Mouse (Mus musculus) kidney, adult 2 months (tissue): ENCODE data around the gene Prkg1. TPM values are rescaled to one million over a fixed set of nuclear protein-coding genes. Genes with fewer than 3 reads are reported as not detected.

ENCODE experiments used
- DNase-seq: peaks from one replicate; pipeline ENCODE4 v3.0.0; 2021
- H3K27ac ChIP-seq: fragments of 200-500 bp; 2 replicates; pipeline ENCODE4 v1.5.1; 2012; ENCODE audit warnings: low read depth, low read length, control low read depth, inconsistent platforms; ENCODE audit not compliant: insufficient read depth
- H3K27me3 ChIP-seq: fragments of 200-500 bp; replicated peaks from 2 replicates; pipeline ENCODE4 v1.6.1; 2012; ENCODE audit warnings: mild to moderate bottlenecking, moderate library complexity, low read length, inconsistent platforms; ENCODE audit not compliant: control insufficient read depth, insufficient read depth
- H3K36me3 ChIP-seq: fragments of 200-500 bp; 2 replicates; pipeline ENCODE4 v1.6.1; 2012; ENCODE audit warnings: mild to moderate bottlenecking, moderate library complexity, low read length, inconsistent platforms; ENCODE audit not compliant: control insufficient read depth, insufficient read depth
- H3K4me1 ChIP-seq: fragments of 200-500 bp; 2 replicates; pipeline ENCODE4 v1.6.1; 2011; ENCODE audit warnings: low read length; ENCODE audit not compliant: control insufficient read depth, insufficient read depth
- H3K4me3 ChIP-seq: fragments of 200-500 bp; 2 replicates; pipeline ENCODE4 v1.5.1; 2011; ENCODE audit warnings: mild to moderate bottlenecking, low read depth, low read length, control low read depth; ENCODE audit not compliant: insufficient read depth
- CTCF ChIP-seq: fragments of 200-500 bp; conservative IDR thresholded peaks from 2 replicates; pipeline ENCODE4 v1.5.1; 2011; ENCODE audit warnings: low read depth, mild to moderate bottlenecking, control low read depth, low read length, moderate library complexity, mixed read lengths; ENCODE audit not compliant: insufficient read depth, insufficient read length
- POLR2A ChIP-seq: fragments of 200-500 bp; IDR thresholded peaks from one replicate; pipeline ENCODE4 v1.6.1; 2011; ENCODE audit warnings: low read depth, low read length, control low read depth
- WGBS: fragments of 180-500 bp; shearing (Covaris S2); methylation state at CpG from one replicate; pipeline ENCODE4 v1.1.7; 2018; 5-methylcytosine and 5-hydroxymethylcytosine counted together
- polyA plus RNA-seq: library from polyadenylated mRNA; depleted of rRNA; stranded (reverse); fragments of >200 nt; gene quantifications from 2 replicates; pipeline ENCODE4 v1.2.3, GENCODE M21; 2012

Gene Prkg1
- polyA plus RNA-seq, 1 experiment, result 1.7 TPM

DNA sequence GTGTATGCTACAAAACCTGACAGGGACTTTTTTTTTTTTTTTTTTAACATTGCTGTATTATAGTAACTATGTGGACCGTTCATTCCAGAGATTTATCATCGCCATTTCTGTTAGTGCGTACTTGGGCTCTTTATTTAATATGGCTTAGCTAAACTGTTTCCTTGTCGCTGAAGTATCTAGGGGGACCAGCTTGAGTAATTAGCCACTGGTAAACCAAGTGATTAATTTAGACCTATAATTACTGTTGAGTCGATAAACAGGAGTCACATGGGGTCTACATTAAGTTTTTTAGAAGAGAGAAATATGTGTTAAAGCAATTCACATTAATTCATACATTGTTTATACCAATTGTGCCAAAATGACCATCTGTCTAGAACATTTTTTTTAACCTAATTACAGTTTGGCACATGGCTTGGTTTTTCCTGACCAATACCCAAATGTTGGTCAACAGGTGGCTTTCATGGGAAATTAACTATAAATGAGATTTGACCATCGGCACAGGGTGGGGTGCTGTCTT is 605.8 kb downstream of the Prkg1 start:
- WGBS, result 86% methylated on average over 6 of the region's 6 CpGs
- no peak for DNase-seq
- TF ChIP-seq CTCF (no peak), POLR2A (no peak)
- Histone ChIP-seq H3K4me3 (no peak overlapping the region), H3K27me3 (no peaks in the 10 kb centered on the region), H3K4me1 (no peaks in the 10 kb centered on the region), H3K36me3 (no peaks in the 10 kb centered on the region), H3K27ac (no peak overlapping the region)

DNA sequence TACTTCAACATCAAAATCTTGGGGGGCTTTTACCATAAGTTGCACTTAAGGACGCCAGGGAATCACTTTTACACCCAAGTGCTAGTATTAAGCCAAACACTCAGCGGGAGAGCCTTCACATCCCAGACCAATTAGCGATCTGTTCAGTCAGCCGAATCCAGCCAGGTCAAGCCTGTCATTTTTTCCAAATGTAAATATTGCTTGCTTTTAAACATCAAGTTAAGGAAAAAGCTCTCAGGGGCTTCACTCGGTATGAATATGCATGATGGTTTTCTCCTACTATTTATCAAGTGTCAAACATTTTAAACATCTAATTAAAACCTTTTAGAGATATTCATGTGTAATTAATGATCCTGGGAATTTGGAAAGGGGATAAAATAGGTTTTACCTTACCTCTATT is 611.4 kb downstream of the Prkg1 start:
- H3K27me3 ChIP-seq, result no peaks in the 10 kb centered on the region
- DNase-seq, result peak; percentile 1
- H3K4me1 ChIP-seq, result no peaks in the 10 kb centered on the region
- TF ChIP-seq POLR2A, result no peak
- TF ChIP-seq CTCF, result no peak
- no peak overlapping the region for H3K4me3 ChIP-seq
- WGBS, result 33% methylated on average over 5 of the region's 5 CpGs
- no peak overlapping the region for H3K27ac ChIP-seq
- H3K36me3 ChIP-seq, result no peaks in the 10 kb centered on the region

DNA sequence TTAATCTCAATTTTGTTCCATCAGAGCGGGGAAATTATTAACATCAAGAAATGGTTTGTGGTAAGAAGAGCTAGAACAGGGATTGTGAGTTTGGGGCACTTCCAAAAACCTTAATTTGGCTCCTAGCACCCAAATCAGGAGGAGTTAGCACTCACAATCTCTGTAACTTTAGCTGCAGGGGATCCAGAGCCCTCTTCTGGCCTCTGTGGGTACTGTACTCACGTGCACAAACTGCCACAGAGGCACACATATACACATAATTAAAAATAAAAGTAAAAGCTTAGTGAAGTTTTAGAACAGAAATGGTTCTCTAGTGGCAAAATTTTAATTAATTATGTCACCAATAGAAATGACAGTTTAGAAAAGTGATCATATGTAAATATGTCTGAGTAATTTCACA is 614.9 kb downstream of the Prkg1 start:
- Histone ChIP-seq H3K4me1 (no peaks in the 10 kb centered on the region), H3K27me3 (no peaks in the 10 kb centered on the region), H3K36me3 (no peaks in the 10 kb centered on the region), H3K4me3 (no peak overlapping the region), H3K27ac (no peak overlapping the region)
- TF ChIP-seq CTCF (no peak), POLR2A (no peak)
- 95% methylated on average over 2 of the region's 2 CpGs for WGBS
- no peak for DNase-seq

DNA sequence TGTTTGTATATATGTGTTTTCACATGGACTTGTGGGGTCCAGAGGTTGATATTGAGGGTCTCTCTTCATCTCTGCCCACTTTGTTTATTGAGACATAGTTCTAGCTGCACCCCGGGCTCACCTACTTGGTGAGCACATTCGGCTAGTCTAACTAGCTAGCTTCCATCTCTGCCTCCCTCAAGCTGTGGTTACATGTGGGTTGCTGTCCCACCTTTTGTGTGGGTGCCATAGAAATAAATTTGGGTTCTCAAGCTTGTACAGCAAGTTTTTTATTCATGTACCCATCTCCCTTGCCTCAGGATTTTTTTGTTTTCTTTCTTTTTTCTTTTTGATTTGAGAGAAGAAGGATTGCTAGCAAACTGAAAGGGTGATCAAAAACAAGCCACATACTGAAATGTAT is 617.4 kb downstream of the Prkg1 start:
- DNase-seq, result no peak
- TF ChIP-seq POLR2A (no peak), CTCF (no peak)
- H3K36me3 ChIP-seq, result no peaks in the 10 kb centered on the region
- H3K4me3 ChIP-seq, result no peak overlapping the region
- H3K4me1 ChIP-seq, result no peaks in the 10 kb centered on the region
- 91% methylated on average over 2 of the region's 2 CpGs for WGBS
- H3K27me3 ChIP-seq, result no peaks in the 10 kb centered on the region
- no peak overlapping the region for H3K27ac ChIP-seq

DNA sequence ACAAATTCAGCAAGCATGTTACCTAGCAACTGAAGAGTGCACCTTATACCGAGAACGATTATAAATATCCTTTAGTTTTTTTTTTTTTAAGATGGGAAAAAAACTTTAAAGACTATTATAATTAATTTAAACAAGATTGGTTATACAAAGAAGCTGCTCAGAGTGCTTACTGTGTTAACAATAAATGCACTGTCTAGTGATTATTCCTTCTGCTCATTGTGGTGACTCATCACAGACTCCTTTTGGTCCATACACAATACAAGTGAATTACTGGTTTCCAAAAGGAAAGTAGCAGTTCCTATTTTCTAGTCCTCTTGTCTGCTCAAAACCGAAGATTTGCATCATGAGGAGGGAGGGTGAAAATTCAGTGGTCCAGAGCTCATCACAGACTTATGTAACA is 618.7 kb downstream of the Prkg1 start:
- Histone ChIP-seq H3K27me3 (no peaks in the 10 kb centered on the region), H3K4me1 (no peaks in the 10 kb centered on the region), H3K4me3 (no peak overlapping the region), H3K27ac (no peak overlapping the region), H3K36me3 (no peaks in the 10 kb centered on the region)
- TF ChIP-seq POLR2A (no peak), CTCF (no peak)
- WGBS, result 82% methylated on average over 3 of the region's 3 CpGs
- DNase-seq, result no peak

DNA sequence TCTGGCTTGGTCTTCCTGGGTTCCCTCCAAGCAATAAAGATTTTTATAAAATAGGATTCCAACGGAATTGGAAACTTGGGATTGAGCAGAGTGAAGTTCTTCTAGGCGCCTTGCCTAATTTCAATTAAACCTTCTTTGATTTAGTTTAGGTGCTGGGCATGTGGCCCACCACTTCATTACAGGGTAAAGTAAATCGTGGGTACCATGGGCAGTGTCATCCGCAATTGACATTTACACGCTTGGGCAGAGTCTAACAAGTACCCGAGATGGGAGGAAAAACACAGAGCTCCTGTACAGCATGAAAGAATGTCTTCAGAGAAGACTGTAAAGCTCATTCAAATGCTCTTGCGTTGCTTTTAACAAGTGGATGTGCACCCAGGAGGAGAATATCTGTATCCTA is 622.9 kb downstream of the Prkg1 start:
- H3K27ac ChIP-seq, result no peak overlapping the region
- no peaks in the 10 kb centered on the region for H3K36me3 ChIP-seq
- H3K4me3 ChIP-seq, result no peak overlapping the region
- WGBS, result 64% methylated on average over 7 of the region's 7 CpGs
- no peak for DNase-seq
- TF ChIP-seq CTCF (no peak), POLR2A (no peak)
- no peaks in the 10 kb centered on the region for H3K4me1 ChIP-seq
- no peaks in the 10 kb centered on the region for H3K27me3 ChIP-seq

DNA sequence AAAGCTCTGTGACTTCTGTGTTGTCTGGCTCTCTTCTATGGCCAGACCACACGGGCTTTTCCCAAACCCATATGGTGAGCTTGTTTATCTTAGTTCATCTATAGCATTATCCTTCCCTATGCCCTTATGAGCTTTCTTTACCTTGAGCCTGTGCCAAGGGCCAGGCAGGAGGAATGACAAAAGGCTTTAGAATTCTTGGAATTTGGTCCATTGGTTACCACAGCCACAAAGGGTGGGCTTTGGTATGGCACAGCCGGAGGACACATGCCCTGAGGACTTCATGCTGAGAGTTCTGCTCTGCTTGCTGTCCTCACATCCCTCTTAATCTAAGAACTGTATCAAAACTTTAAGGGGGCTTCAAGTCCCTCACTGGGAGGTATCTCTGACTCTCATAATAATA is 628.5 kb downstream of the Prkg1 start:
- TF ChIP-seq POLR2A (no peak), CTCF (no peak)
- H3K36me3 ChIP-seq, result no peaks in the 10 kb centered on the region
- no peaks in the 10 kb centered on the region for H3K4me1 ChIP-seq
- no peaks in the 10 kb centered on the region for H3K27me3 ChIP-seq
- no peak overlapping the region for H3K4me3 ChIP-seq
- DNase-seq, result no peak
- WGBS, result 62% methylated on average over 2 of the region's 2 CpGs
- H3K27ac ChIP-seq, result no peak overlapping the region
